12 mouse cellular contexts compared by ENCODE assay signal in the genomic region with DNA sequence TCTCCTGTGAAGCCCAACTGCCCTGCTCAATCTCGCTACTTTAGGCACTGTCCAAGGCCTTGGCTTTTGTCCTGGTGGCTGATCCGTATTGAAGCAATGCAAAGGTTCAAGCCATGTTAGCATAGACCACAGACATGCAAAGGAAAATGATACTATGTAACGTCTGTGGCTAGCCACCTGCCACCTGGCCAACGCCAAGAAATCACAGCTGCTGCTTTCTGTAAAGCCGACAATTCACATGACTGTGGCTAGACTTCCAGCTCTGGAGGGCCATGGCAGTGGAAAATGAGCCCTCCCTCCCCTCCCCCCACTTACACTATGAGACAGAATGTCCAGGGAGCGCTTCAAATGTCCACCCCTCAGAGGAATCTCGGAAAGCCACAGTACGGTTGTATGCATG. TPM values are rescaled to one million over a fixed set of nuclear protein-coding genes. Genes with fewer than 3 reads are reported as not detected.
A peak's percentile ranks its signal among the peaks of the same experiment; 100 is the strongest.
DNase-seq lines count a peak whose midpoint lies in the region.
"Had no signal": no experiment of that assay in that cellular context is flagged by ENCODE, and none has a peak within 500 bp of the region (broad histone marks: within the 10 kb centered on the region; RNA-seq: fewer than 3 reads in every experiment).

No protein-coding gene starts in this region.

- peak; percentile 27 for DNase-seq in urinary bladder, postnatal 14 days (ENCODE audit: low spot score)
- DNase-seq in urinary bladder, postnatal 10 days (ENCODE audit: low spot score), result no peak
- DNase-seq in cerebellum, adult 9-10 months, result peak; percentile 84
- peak; percentile 82 for DNase-seq in gastrocnemius, adult 18-20 months (ENCODE audit: low spot score)
- no peak for DNase-seq in right cerebral cortex, postnatal 4 days
- no peak for DNase-seq in retina, embryonic 14.5 days (ENCODE audit: low spot score)
- DNase-seq in natural killer cell, adult 2 months (ENCODE audit: low spot score in 2 of 2), result no peak
- DNase-seq: heart, postnatal 36 days; kidney, adult 8-10 months; layer of hippocampus, adult 9-11 months; lung, postnatal 4 days; thymus, postnatal 36 days had no signal

RNA-seq across cellular contexts. Expression of a gene that starts 11.1 kb away (rescaled TPM):
- total RNA-seq in gastrocnemius, adult 18-20 months (2021), result 10 to 100 TPM in 1 of 2 experiments, 1 to 10 TPM in 1; 9.3 to 10.7 TPM

Comparison
In these comparisons a context has a peak if more than half of its experiments do, and no peak if none do; other contexts are left out.
1. DNase-seq: peak in urinary bladder, postnatal 14 days (single experiment), cerebellum, adult 9-10 months (single experiment) and gastrocnemius, adult 18-20 months (single experiment); none in urinary bladder, postnatal 10 days (single experiment), right cerebral cortex, postnatal 4 days (single experiment), retina, embryonic 14.5 days (single experiment) and natural killer cell, adult 2 months (0 of 2).